Comparison of ENCODE assay signal across 26 mouse cellular contexts in genomic region chr14:55513927-55514326, GRCm38 (mm10). TPM values are rescaled to one million over a fixed set of nuclear protein-coding genes. Genes with fewer than 3 reads are reported as not detected.
"Had no signal": no experiment of that assay in that cellular context is flagged by ENCODE, and none has a peak within 500 bp of the region (broad histone marks: within the 10 kb centered on the region; RNA-seq: fewer than 3 reads in every experiment).

No protein-coding gene starts in this region.

- H3K9ac ChIP-seq: limb, embryonic 12.5 days; limb, embryonic 15.5 days; lung, embryonic 14.5 days; midbrain, embryonic 13.5 days; neural tube, embryonic 13.5 days had no signal

- H3K4me3 ChIP-seq: limb, embryonic 12.5 days; limb, embryonic 15.5 days; megakaryocyte, embryonic 14.5 days; midbrain, embryonic 10.5 days; midbrain, embryonic 13.5 days; myocyte; neural tube, embryonic 13.5 days had no signal

- DNase-seq: kidney, adult 18-20 months; kidney, adult 9 months; kidney, postnatal 25 days; left cerebral cortex, postnatal 4 days; lung, embryonic 14.5 days; lung, postnatal 10 days; lung, postnatal 36 days; thymus, adult 18-20 months; thymus, postnatal 36 days had no signal

- H3K9me3 ChIP-seq: limb, embryonic 12.5 days; limb, embryonic 15.5 days; megakaryocyte, embryonic 14.5 days; midbrain, embryonic 10.5 days; midbrain, embryonic 13.5 days; neural tube, embryonic 13.5 days had no signal

- H3K36me3 ChIP-seq: limb, embryonic 12.5 days; limb, embryonic 15.5 days; midbrain, embryonic 10.5 days; midbrain, embryonic 13.5 days; neural tube, embryonic 13.5 days had no signal

- H3K27me3 ChIP-seq: midbrain, embryonic 13.5 days; neural tube, embryonic 13.5 days had no signal

- ATAC-seq: midbrain, embryonic 13.5 days; midbrain, embryonic 16.5 days had no signal

- H3K27ac ChIP-seq: kidney, postnatal 0 days; limb, embryonic 12.5 days; limb, embryonic 15.5 days; midbrain, embryonic 10.5 days; midbrain, embryonic 13.5 days; neural tube, embryonic 13.5 days had no signal

- H3K4me2 ChIP-seq: limb, embryonic 12.5 days; limb, embryonic 15.5 days; lung, embryonic 14.5 days; midbrain, embryonic 13.5 days; neural tube, embryonic 13.5 days had no signal

RNA-seq across cellular contexts. Expression of gene Cpne6, which starts 3.7 kb away (rescaled TPM):
- total RNA-seq: monocyte, adult 5-6 weeks; neutrophil, adult 5-6 weeks had no signal
- polyA plus RNA-seq: myocyte; small intestine, adult 2 months; spleen, adult 2 months had no signal

RNA-seq across cellular contexts. Expression of gene Nrl, which starts 10.9 kb away (rescaled TPM):
- total RNA-seq: monocyte, adult 5-6 weeks; neutrophil, adult 5-6 weeks had no signal
- polyA plus RNA-seq: intestine, embryonic 14.5 days; kidney, postnatal 0 days; large intestine, adult 2 months; limb, embryonic 12.5 days; limb, embryonic 15.5 days; lung, embryonic 14.5 days; midbrain, embryonic 10.5 days; myocyte; small intestine, adult 2 months; stomach, embryonic 16.5 days; urinary bladder, adult 2 months had no signal

RNA-seq across cellular contexts. Expression of gene Carmil3, which starts 23.5 kb away (rescaled TPM):
- total RNA-seq: monocyte, adult 5-6 weeks; neutrophil, adult 5-6 weeks had no signal
